Mouse (Mus musculus): Measurements from ENCODE around the gene Gm4952.
"Not testable (repeated sequence)": the region's sequence is repeated elsewhere in the genome, so short reads cannot be mapped to it uniquely, and the experiment has no call there.

The Gm4952 gene

DNA sequence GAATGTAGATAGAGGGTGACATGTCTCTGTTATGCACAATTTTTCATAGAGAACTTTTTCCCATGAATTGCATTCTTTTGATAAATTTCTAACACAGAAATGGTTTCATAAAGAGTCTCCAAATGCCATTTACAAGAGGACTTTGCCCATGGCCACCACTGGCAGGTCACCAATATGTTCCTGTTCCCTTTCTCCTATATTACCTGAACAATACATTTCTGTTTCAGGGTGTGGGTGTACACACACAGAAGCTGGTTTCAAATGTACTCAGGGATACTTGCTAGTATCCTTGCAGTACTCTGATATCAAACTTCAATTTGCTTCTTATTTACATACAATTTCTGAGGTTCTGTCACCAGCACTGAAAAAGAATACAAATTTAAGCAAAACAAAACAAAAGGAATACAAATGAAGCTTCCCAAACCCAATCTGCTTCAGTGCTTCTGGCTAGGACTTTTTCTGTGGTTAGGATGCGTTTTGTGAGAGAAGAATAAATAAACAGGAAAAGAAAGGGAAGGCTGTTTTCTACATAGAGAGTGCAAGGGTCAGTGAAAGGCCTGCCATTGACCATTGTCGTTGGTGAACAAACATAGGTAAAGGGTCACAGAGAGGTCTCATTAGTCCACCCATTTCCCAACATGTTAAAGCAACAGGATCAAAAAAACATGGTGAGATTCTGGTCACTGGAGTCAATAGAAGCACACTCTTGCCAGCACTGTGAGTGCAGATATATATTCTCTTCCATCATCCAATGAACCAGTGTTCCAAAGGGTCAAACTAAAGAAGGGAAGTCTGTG lies 1.1 kb downstream of the Gm4952 start:
- DNase-seq: no peak

GRCm38 (mm10) chr19:12608336-12608735 lies 8.6 kb downstream of the Gm4952 start:
- no peak for DNase-seq

- no peak for DNase-seq
Measured at GRCm38 (mm10) chr19:12613646-12614045, 13.9 kb downstream of the Gm4952 start.

DNA sequence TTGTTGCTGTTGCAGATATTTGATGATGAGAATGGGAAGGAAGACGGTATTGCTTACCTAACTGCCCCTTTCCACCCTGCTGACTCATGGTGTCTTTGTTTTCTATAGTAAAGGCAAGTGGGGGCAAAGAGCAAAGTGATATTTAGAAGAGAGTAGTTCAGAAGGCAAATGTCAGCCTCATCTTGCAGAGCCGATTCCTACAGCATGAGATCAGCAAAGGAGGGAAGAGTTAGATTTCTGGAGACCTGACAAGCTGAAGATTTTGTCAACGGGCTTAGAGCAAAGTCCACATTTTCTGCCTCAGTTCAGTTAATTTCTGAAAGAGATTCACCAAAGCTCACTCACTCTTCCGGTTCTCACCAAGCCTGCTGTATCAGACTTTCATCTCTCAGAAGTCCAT lies 33.4 kb downstream of the Gm4952 start, which contains the start of gene Glyat:
Glyat (plus strand) TSS at position 133 of the 400 bp plus-strand sequence.
- no peak for DNase-seq

DNA sequence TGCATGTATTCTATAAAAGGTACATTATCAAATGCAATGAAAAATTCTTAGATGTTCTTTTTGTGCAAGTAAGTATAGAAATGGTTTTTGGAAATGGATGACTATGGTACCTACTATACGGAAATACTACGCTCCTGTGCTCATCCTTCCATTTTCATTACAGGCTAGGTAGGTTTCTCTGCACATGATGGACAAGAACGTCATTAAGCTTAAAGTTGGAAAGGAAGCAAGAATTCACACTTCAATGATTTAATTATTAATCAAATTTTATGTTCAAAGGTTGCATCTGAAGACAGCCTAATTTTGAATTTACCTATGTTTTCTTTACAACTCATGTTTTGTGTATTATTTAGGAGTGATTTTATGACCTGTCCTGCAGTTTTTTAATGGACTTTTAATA lies 34.5 kb downstream of the Gm4952 start:
- no peak for DNase-seq

GRCm38 (mm10) chr19:12634963-12635362 lies 35.2 kb downstream of the Gm4952 start:
- no peak for DNase-seq

GRCm38 (mm10) chr19:12636863-12637262 lies 37.1 kb downstream of the Gm4952 start:
- DNase-seq: no peak

DNA sequence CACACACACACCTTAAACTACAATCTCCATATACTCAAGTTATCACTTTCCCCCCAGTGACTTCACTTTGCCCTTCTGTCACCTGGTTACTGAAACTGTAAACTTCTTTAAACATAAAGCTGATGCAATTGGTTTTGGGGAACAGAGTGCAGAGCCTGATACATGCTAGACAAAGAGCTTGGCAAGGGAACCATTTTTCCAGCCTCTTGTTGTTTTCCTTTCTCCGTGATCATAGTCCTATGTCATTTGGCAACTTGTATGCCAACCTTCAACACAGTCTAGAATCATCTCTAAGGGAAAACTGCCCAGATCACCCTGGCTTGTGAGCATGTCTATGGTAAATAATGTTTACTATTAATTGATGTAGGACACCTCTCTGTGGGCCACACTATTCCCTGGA lies 38.3 kb downstream of the Gm4952 start:
- no peak for DNase-seq

GRCm38 (mm10) chr19:12649511-12649910 lies 49.7 kb downstream of the Gm4952 start:
- DNase-seq: no peak

GRCm38 (mm10) chr19:12666156-12666555 lies 66.4 kb downstream of the Gm4952 start:
- no peak for DNase-seq

DNA sequence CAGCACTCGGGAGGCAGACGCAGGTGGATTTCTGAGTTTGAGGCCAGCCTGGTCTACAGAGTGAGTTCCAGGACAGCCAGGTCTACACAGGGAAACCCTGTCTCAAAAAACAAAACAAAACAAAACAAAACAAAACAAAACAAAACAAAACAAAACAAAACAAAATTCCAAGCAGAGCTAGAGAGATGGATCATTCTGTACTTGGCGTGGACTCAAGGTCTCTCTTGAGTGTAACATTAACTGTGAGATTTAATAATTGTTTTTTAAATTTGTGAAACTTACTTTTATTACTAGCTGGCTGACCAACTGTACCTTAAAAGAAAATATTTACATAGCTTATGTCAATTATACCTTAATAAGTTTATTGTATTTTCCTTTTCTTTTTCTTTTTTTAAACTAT lies 68.8 kb downstream of the Gm4952 start:
- DNase-seq: not testable (repeated sequence)

- DNase-seq: no peak
Measured at GRCm38 (mm10) chr19:12670139-12670538, 70.4 kb downstream of the Gm4952 start, which contains the start of gene Olfr1442. Gene Olfr1442, plus strand, starts transcription at chr19:12670439.

DNA sequence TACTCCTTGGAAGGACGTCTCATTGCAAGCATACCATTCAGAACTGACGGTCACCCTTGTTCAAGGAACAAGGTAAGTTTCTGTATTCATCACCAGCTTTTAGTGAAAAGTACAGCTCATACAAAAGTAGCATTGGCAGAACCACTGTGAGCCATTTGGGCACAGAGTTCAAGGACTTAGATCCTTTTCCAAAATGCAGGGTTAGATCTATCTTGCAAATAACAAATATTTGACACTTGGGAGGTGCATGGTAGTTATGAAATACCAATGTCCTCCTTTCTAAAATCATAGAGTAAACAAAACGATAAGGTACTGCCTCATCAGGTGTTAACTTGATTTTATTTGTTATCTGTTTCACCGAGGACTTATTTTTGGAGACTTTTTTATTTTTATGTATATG lies 71.3 kb downstream of the Gm4952 start:
- DNase-seq: no peak

- no peak for DNase-seq
Measured at GRCm38 (mm10) chr19:12677812-12678211, 78.0 kb downstream of the Gm4952 start, which contains the start of gene Olfr1443. Gene Olfr1443, plus strand, starts transcription at chr19:12678112.
